Mouse (Mus musculus): ENCODE measurements at regions not wholly inside any gene's neighbourhood (a gene's known extent, or its start where the extent isn't known, plus 50 kb on each side); places are given as distances from the start of the nearest gene placed in this dataset.

DNA sequence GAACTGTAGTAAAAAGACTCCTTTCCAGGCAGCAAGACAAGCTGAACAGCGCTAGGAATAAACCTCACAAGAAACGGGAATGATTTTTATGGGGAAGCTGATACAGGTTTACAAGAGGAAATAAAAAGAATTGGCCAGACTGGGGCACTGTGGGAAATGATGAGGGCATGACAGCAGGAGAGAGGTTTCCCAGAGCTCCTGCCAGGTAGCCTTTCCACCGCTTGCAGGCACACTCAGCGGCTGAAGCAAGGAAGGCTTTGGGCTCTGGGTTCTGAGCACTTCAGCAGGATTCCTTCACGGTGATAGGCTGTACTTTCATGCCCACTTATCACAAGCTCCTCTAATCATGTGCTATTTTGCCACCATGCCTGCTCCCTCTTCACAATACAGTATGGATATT lies 114.2 kb upstream of the Syt13 start:
- no peak for DNase-seq (ENCODE audit: low read depth, low spot score)

DNA sequence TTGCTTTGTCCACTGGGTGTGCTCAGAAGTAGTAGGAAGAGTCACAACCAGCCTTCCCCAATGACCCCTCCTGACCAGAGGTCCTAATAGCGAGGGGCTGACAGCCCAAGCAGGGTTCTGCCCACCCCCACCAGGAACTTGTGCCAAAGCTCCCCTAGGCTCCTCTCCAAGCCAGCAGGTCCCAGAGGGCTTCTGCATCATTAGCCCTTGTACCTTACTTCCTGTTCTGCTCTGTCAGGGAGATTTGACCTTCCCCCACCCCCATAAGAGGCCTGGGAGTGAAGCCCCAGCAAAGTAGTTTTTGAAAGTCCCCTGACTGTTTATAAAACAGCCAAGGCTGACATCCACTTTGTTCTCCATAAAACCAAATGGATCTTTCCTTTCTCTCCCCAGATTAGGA lies 110.0 kb upstream of the Syt13 start:
- DNase-seq (ENCODE audit: low read depth, low spot score), result no peak

DNA sequence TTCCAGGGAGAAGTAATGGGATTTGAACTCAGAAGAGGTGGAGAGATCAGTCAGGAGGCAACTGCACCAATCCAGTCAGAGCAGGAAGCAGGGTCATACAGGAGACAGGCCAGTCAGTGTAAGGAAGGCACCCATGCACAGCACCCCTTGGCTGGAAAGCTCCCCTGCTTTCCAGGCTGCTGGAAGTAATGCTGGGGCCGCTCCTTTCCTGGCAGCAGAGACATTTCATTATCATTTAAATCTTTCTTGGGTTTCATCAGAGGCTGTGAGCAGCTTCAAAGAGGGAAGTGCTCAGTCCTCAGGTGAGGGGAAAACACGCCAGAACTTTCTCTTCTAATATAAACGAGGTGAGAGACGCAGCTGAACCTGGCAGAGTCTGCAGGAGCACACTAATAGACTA lies 109.1 kb upstream of the Syt13 start:
- DNase-seq (ENCODE audit: low read depth, low spot score), result peak; percentile 55

DNA sequence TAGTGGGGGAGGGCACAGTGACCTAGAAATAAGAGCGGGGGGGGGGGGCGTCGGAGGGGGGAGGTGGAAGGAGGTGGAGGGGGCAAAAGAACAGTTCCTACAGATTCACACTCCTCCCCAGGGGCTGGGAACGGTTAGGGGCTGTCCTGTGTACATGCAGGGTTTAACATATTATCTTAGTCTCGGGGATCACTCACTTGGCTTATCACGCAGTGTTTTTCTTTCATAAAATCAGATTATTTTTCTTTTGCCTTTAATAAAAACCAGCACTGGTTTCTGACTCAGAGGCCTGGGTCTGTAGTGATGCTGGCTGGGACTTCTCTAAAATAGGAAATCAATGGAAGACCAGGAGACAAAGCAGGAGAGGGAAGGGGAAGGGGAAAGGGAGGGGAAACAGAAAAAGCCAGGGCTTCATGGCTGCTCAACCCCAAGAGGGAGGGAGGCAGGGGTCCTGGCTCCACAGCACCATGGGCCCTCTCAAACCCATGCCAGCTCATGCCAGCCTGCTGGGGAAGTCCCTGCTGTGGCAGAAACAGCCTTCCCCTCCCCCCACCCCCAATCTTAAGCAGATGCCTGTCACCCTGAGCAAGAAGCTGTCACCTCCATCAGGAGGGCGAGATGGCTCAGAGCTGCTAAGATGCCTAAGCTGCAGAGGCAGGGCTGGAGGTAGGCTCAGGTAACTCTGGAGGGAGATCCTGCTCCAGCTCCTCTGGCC lies 108.3 kb upstream of the Syt13 start:
- no peak for DNase-seq (ENCODE audit: low read depth, low spot score)

DNA sequence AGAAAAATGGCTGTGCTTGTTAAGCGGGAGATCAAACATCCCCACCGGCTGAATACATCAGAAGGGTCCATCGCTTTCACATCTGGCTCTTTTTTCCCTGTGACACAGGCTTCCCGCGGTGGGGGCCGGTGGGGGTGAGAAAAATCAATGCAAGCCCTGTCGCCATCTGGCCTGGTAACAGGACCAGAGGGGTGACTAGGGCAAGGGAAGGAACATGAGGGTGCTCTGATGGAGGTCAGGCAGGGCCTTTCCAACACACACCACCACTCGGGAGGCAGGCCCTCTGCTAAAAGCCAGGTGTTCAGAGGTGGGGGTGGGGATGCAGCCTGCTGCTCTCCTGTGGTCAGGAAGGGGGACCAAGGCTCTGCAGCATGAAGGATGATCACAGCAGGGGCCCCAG lies 107.5 kb upstream of the Syt13 start:
- DNase-seq (ENCODE audit: low read depth, low spot score), result no peak

DNA sequence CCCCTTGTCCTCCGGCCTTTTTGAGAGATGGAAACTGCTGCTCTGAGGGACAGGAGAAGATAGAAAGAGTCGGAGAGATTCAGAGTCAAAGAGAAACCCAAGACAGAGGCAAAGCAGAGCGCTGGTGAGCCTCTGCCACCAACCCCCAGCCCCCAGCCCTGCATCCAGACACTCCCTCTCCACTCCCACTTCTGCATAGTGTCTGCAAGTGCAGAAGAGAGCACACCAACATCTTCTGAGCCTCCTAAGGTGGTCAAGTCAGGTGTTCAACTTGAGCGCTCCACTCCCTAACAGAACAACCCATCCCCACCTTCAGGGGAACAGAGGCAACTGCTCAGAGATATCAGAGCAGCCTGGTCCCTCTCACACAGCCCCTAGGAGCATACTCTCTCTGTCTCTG lies 106.8 kb upstream of the Syt13 start:
- DNase-seq (ENCODE audit: low read depth, low spot score), result no peak

DNA sequence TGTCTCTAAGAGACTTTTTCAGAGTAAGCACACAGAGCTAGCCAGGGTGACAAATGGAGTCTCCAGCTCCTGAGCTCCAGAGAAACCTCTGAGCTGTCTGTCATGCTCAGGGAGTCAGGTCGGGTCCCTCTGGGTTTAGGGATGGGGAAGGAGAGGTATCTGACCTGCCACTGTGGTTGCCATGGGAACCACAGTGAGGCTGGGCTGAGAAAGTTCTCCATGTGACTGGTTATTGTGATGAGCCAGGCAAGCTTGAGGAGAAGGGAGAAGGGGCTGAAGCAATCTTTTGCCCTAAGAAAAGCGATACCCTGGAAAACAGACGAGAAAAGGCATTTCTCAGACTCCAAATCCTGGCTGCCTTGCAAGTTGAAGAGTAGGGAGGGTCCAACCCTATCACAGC lies 105.7 kb upstream of the Syt13 start:
- peak; percentile 45 for DNase-seq (ENCODE audit: low read depth, low spot score)

DNA sequence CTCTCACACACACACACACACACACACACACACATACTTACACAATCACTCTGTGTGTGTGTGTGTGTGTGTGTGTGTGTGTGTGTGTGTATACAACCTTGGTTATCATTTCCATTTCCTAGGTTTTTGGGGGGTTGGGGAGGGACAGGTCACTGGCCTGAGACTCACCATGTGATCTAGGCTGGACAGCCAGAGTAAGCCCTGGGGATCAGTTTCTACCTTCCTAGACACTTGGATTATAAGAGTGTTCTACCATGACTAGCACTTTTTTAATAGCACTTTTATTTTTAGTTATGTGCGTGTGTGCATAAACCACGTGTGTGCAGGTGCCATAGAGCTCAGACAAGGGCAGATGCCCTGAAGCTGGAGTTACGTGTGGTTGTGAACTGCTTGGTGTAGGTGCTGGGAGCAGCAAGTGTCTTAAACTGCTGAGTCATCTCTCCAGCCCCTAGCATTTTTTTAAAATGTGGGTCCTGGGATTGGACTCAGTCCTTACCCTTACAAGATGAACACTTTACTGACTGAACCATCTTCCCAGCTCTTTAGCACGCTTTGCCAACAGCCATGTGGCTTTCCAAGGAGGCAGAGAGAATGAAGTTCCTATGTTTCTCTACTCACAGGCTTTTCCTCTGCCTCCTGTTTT lies 105.1 kb upstream of the Syt13 start:
- no peak for DNase-seq (ENCODE audit: low read depth, low spot score)

DNA sequence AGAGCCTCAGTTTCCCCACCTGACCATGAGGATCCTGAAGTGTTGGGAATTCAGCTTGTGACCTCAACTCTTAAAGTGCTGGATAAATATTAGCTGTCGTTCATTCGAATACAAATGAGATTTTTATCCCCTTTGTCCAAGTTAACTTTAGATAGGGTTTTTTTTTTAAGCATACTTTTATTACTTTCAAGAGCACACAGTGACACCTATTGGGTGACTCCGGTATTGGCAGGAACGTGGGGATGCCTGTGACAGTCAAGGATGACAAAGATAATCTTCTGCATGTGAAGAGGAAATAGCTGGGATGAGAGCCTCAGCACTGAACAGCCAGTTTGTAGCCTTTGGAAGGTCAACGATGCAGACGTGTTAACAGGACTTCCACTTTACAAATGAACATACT lies 103.9 kb upstream of the Syt13 start:
- DNase-seq (ENCODE audit: low read depth, low spot score), result peak; percentile 61

DNA sequence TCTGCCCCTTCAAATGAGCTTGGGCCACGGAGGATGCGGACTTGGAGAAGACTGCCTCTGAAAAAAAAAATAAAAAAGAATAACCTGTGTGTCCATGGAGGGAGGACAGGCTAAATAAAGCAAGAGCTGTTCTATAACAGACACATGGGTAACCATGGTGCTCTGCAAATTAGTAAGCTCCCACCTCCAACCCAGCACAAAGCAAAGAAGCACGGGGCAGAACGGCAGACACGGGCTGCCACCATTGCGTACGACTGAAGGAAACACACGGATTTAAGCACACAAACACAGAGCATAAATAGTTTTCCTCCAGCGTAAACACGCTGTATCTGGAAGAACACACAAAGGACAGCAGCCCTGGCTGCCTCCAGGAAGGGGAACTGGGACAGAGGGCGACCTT lies 101.9 kb upstream of the Syt13 start:
- no peak for DNase-seq (ENCODE audit: low read depth, low spot score)

DNA sequence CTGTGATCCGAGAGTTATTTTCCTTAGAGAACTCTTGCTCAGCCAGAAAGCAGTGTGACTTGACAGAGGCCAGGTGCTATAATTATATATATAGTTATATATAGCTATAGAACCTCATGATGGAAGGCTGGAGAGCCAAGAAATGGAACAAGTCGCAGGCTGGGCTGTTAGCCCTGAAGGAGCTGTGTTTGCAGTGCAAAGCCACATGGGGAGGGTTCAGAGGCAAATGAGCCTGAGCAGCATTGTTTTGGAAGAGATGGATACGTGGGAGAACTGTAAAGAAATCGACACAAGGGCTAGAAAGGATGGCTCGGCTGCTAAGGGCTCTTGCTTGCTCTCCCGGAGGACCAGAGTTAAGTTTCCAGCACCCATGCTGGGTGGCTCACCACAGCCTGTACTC lies 95.3 kb upstream of the Syt13 start:
- no peak for DNase-seq (ENCODE audit: low read depth, low spot score)

DNA sequence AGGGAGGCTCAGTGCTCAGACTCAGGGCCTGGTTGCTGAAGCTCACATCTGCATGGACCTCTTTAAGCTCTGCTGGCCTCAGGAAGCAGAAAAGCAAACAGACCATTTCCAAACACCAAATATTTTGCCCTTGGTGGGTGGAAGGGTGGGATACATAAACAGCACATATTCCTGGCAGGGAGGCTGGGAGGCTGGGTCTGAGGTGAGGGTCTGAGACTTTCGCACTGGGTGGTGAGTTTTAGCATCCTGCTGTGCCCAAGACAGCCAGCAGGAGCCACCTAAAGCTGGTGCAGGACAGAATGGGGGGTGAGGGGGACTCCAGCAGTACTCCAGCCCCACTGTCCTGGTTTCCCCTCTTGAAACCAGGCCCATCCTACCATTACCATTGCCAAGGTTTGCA lies 90.6 kb upstream of the Syt13 start:
- DNase-seq (ENCODE audit: low read depth, low spot score), result no peak

DNA sequence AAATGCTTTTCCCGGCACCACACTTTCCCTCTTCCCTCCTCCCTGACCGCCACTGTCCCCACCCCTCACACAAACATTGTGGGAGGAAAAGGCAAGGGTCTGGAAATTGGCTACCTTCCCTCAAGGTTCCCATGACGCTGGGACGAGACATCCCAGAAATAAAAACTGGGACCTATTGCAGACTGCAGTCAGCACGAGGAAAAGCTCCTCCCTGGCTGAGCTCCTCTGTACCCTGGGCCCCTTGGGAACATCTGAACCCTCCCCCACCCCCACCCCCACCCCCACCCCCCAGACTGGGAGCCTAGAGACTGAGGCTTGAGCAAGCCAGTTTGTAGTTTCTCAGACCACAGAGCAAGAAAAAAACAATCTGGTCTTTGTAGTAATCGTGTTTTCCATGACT lies 89.5 kb upstream of the Syt13 start:
- DNase-seq (ENCODE audit: low read depth, low spot score), result no peak

DNA sequence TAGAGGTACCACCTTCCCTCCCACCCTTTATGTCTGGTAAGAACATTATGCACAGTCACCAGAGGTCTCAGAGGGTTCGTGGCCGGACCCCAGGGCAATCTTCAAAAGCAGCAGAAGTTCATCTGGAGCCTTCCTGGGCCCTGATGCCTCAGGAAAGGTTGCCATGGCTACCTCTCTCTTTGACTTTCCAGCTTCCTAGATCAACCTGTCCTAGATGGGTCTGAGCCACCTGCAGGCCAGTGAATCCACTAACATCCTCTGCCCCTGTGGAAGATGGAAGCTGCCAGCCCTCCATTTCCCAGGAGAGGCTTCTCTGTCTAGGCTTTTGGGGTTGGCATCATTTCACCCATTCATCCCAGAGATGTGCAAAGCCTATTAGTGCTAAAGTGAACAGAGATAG lies 84.8 kb upstream of the Syt13 start:
- peak; percentile 16 for DNase-seq (ENCODE audit: low read depth, low spot score)

DNA sequence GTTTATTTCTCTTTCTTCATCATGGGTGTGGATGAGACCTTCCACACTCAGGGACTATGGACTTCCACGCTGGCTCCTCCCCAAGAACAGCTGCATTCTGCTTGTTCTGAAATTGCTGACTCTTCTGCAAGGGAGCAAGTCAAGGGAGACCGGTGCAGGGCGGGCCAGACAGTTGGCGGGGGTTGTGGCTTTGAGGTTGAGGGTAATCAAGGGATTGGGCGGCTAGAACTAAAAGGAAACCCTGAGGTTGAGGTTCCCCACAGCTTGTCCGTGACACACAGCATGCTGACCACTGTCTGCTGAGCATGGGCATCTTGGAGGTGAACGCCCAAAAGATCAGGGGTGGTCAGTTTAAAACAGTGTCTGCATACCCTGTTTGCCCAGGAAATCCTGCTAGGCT lies 83.1 kb upstream of the Syt13 start:
- DNase-seq (ENCODE audit: low read depth, low spot score), result no peak

DNA sequence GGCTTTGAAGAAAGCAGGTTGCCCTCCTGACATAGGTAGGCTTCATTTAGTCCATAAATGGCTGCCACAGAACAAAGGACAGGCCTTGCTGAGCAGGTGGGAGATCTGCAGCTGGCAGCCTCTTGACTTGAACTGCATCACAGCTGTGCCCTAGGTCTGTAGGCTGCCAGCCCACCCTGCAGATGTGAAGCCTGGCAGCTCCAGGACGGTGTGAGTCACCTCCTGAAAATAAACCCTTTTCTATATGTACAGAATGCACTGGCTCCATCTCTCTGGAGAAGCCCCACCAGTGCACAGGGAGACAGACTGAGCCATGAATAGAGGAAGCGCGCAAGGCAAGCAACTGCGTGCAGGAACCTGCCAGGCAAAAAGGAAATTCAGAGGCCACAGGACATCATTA lies 78.7 kb upstream of the Syt13 start:
- no peak for DNase-seq (ENCODE audit: low read depth, low spot score)

DNA sequence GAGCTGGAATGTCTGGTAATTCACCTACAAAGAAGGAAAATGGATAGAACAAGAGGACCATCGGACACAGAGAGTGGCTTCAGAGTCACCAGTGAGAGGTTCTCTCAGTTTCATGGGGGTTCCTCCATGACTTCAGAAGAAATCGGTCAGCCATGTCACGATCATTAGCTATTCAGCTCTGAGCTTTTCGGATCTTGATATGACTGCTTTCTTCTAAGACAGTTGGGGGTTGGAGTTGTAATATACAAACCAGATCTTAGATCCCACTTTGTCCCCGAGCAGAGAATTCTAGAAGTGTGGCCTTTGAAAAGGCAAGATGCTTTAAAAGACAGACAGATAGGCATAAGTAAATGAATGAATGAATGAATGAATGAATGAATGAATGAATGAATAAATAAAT lies 76.9 kb upstream of the Syt13 start:
- DNase-seq (ENCODE audit: low read depth, low spot score), result no peak

DNA sequence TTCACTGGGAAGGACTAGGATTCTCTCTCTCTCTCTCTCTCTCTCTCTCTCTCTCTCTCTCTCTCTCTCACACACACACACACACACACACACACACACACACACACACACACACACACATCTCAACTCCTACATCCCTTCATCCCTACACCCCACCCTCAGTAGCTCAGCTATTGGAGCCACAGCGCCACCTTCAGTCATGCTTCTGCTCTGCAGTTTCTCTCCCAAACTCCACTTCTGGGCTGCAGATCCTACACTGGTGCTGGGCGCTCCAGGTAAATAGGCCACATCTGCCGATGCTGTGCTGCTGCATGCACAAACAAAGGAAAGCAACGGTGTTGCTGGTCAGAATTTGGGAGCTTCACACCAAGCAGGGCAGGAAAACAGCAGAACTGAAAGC lies 74.9 kb upstream of the Syt13 start:
- DNase-seq (ENCODE audit: low read depth, low spot score), result peak; percentile 57

DNA sequence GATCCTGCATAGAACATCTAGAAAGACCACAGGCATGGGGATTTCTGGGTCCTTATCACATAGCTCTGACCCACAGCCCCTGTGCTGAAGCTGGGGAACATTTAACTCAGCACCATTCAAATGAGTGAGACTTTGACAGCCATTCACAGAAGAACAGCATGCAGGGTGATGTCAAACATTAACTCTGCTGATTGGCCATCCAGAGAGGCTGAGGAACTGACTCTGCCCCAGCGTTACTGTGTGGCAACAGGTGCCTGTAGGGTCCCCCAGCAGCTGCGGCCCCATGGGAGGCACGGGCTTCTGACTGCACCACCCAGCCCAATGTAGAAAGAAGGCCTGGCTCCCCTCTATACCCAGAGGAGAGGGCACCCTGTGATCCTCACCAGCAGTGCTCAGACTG lies 73.3 kb upstream of the Syt13 start:
- DNase-seq (ENCODE audit: low read depth, low spot score), result no peak

DNA sequence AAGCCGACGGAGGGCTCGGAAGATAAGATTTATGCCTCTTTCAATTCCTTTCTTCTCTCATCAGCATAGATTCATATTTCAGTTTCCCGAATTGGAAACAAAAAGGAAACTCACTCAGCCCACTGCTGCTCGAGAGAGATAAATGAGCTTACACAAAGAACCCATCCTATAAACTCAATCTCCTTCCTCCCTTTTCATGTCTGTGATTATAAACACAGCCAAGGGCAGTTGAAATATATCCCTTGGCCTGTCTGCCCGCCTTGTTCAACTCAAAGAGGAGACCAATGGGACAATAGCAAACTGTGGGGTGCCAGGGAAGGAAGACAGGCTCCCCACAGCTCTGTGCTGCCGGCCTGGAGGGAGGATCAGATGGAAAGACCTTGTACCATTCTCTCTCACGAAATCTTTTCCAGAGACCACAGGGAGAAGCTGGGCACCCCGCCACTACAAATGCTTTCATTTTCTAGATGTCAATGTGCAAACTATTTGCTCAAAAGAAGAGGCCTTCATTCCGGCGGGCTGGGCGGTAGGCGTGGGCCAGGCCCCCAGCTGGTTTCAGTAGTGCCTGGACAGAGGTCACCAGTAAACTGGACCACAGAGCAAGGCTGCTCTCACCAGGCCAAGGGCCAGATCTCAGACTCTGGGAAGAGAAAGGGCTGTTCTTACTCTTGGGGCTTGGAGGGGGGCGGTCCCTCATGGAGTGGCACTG lies 69.7 kb upstream of the Syt13 start:
- no peak for DNase-seq (ENCODE audit: low read depth, low spot score)

DNA sequence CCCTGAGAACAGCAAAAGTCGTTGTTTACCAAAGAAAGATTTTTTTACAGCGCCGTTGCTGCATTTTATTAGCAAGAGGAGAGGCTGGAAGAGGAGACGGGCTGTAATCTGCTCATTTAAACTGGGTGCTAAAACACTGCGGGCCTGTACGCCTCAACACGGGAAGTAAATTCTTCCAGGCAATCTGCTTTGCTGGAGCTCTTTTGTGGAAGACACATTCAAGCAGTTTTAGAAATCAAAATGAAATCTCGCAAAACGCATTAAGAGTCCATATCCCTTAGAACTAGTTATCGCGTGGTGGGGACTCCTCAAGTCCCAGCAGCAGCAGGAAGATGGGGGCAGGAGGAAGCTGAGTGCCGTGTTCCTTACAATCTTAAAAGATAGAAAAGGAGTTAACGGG lies 65.9 kb upstream of the Syt13 start:
- no peak for DNase-seq (ENCODE audit: low read depth, low spot score)

DNA sequence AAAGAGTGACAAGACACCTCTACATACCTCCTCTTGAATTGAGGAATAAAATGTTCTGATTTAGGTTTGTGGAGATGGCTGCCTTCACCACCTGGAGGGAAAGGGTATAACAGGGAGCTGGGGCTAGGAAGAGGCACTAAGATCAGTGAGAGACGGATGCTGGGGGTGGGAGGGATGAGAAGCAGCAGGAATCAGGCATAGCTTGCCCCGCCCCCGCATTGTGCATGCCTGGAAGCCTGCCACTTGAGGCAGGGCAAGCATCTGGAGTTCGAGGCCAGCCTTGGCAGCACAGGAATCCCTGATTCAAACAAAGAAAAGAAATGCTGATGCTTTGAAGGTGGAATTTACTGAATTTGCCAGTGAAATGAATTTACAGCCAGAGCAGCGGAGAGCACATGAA lies 63.6 kb upstream of the Syt13 start:
- peak; percentile 70 for DNase-seq (ENCODE audit: low read depth, low spot score)

DNA sequence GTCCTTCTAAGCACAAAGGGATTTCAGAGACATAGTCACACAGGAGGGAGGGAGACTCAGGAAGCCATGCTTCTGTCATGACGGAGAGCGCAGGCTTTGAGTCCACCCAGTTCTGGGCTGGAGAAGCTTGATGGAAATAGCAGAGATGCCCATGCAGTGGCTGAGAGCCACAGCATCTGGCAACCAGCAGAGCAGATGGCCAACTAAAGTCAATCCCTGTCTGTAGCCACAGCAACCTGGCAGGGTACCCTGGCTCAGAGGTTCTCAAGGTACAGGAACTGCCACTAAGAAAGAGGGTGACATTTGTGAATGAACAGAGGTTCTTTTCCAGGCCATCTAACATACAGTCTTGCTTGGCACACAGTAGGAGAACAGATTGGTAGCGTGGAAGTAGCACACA lies 61.7 kb upstream of the Syt13 start:
- DNase-seq (ENCODE audit: low read depth, low spot score), result no peak

Data from R1 (cell line).